Comparison of ENCODE assay signal across 16 mouse cellular contexts in the genomic region with DNA sequence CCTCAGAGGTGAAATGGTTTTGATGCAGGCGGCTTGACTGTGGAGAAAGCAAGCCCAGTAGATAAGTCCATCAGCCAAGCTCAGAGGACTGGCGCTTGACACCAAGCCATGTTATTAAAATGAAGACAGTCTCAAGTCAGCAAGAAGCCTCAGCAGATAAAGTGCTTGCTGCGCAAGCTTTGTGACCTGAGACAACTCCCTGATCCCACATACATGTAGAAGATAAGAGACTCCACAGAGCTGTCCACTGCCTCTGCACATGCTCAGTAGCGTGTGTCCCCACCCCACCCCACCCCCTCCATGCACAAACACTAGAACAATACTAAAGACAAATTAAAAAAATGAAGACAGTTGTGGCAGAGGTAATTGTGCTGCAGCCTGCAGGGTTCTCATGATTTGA. TPM values are rescaled to one million over a fixed set of nuclear protein-coding genes. Genes with fewer than 3 reads are reported as not detected.
DNase-seq lines count a peak whose midpoint lies in the region; ATAC-seq and TF ChIP-seq lines count a peak whose summit lies in the region.
"Had no signal": no experiment of that assay in that cellular context is flagged by ENCODE, and none has a peak within 500 bp of the region (broad histone marks: within the 10 kb centered on the region; RNA-seq: fewer than 3 reads in every experiment).

No protein-coding gene starts in this region.

- TF ChIP-seq EP300 in lung, postnatal 0 days (IDR thresholded peaks at IDR 0.05): no peak

- no peak overlapping the region for H3K4me2 ChIP-seq in hindbrain, embryonic 11.5 days (replicated peaks; ENCODE audit: low read depth, low read length)
- H3K4me2 ChIP-seq in hindbrain, postnatal 0 days (ENCODE audit: low read depth, low read length): no peak overlapping the region
- H3K4me2 ChIP-seq in midbrain, embryonic 14.5 days (ENCODE audit: low read length): no peak overlapping the region
- no peak overlapping the region for H3K4me2 ChIP-seq in midbrain, embryonic 11.5 days
- H3K4me2 ChIP-seq in liver, embryonic 15.5 days: peak overlapping the region; percentile 35
- H3K4me2 ChIP-seq in lung, postnatal 0 days (replicated peaks; ENCODE audit: low read depth, low read length): no peak overlapping the region

- H3K27ac ChIP-seq in hindbrain, embryonic 11.5 days (ENCODE audit: low read depth, low read length): peak overlapping the region; percentile 56
- no peak overlapping the region for H3K27ac ChIP-seq in hindbrain, postnatal 0 days
- peak overlapping the region; percentile 28; the same call in 1 of the 2 replicates for H3K27ac ChIP-seq in midbrain, embryonic 14.5 days (replicated peaks; ENCODE audit: low read depth, low read length)
- H3K27ac ChIP-seq in midbrain, embryonic 11.5 days (ENCODE audit: low read depth, low read length): no peak overlapping the region; the same call in 1 of the 2 replicates
- H3K27ac ChIP-seq in liver, embryonic 15.5 days (replicated peaks): peak overlapping the region; percentile 64
- no peak overlapping the region for H3K27ac ChIP-seq in lung, postnatal 0 days (ENCODE audit: low read length)
- H3K27ac ChIP-seq in embryonic facial prominence, embryonic 10.5 days (replicated peaks): no peak overlapping the region

- H3K4me3 ChIP-seq in hindbrain, embryonic 11.5 days (ENCODE audit: low read depth, low read length): no peak overlapping the region
- no peak overlapping the region for H3K4me3 ChIP-seq in hindbrain, postnatal 0 days (ENCODE audit: low read length)
- H3K4me3 ChIP-seq in midbrain, embryonic 14.5 days (replicated peaks; ENCODE audit: low read depth, low read length): no peak overlapping the region
- H3K4me3 ChIP-seq in midbrain, embryonic 11.5 days (ENCODE audit: low read depth, low read length): no peak overlapping the region
- H3K4me3 ChIP-seq in liver, embryonic 15.5 days (replicated peaks): no peak overlapping the region
- no peak overlapping the region for H3K4me3 ChIP-seq in lung, postnatal 0 days (ENCODE audit: low read depth, low read length)
- no peak overlapping the region for H3K4me3 ChIP-seq in embryonic facial prominence, embryonic 10.5 days
- H3K4me3 ChIP-seq: erythroblast, embryonic 14.5 days; myocyte had no signal

- H3K27me3 ChIP-seq in hindbrain, embryonic 11.5 days (ENCODE audit: control insufficient read depth, insufficient read depth, low read length): no peaks in the 10 kb centered on the region; the same call in 1 of the 2 replicates
- no peaks in the 10 kb centered on the region for H3K27me3 ChIP-seq in hindbrain, postnatal 0 days (ENCODE audit: insufficient read depth, low read length)
- no peaks in the 10 kb centered on the region for H3K27me3 ChIP-seq in midbrain, embryonic 14.5 days (ENCODE audit: control insufficient read depth, insufficient read depth, low read length)
- H3K27me3 ChIP-seq in midbrain, embryonic 11.5 days (ENCODE audit: control insufficient read depth, insufficient read depth, low read length): no peaks in the 10 kb centered on the region
- H3K27me3 ChIP-seq in liver, embryonic 15.5 days: no peaks in the 10 kb centered on the region
- H3K27me3 ChIP-seq in lung, postnatal 0 days (replicated peaks; ENCODE audit: insufficient read depth, low read length): no peaks in the 10 kb centered on the region
- peaks cover 6% of the 10 kb centered on the region; the same call in 1 of the 2 replicates for H3K27me3 ChIP-seq in embryonic facial prominence, embryonic 10.5 days (replicated peaks; ENCODE audit: low read depth, poor library complexity, severe bottlenecking)

- H3K9me3 ChIP-seq in hindbrain, embryonic 11.5 days (ENCODE audit: control insufficient read depth, low read length): no peaks in the 10 kb centered on the region
- no peaks in the 10 kb centered on the region for H3K9me3 ChIP-seq in hindbrain, postnatal 0 days (ENCODE audit: low read length)
- no peaks in the 10 kb centered on the region for H3K9me3 ChIP-seq in midbrain, embryonic 14.5 days (ENCODE audit: control insufficient read depth, low read length)
- H3K9me3 ChIP-seq in midbrain, embryonic 11.5 days (ENCODE audit: control insufficient read depth, low read length): no peaks in the 10 kb centered on the region
- H3K9me3 ChIP-seq in liver, embryonic 15.5 days (replicated peaks): no peaks in the 10 kb centered on the region
- H3K9me3 ChIP-seq in lung, postnatal 0 days (ENCODE audit: low read length): no peaks in the 10 kb centered on the region
- H3K9me3 ChIP-seq in embryonic facial prominence, embryonic 10.5 days: no peaks in the 10 kb centered on the region; the same call in 1 of the 2 replicates

- no peaks in the 10 kb centered on the region for H3K36me3 ChIP-seq in hindbrain, embryonic 11.5 days (ENCODE audit: control insufficient read depth, insufficient read depth, low read length)
- no peaks in the 10 kb centered on the region for H3K36me3 ChIP-seq in hindbrain, postnatal 0 days (ENCODE audit: insufficient read depth, low read length)
- H3K36me3 ChIP-seq in midbrain, embryonic 14.5 days (ENCODE audit: control insufficient read depth, insufficient read depth, low read length): no peaks in the 10 kb centered on the region
- no peaks in the 10 kb centered on the region for H3K36me3 ChIP-seq in midbrain, embryonic 11.5 days (ENCODE audit: control insufficient read depth, insufficient read depth, low read length)
- no peaks in the 10 kb centered on the region for H3K36me3 ChIP-seq in liver, embryonic 15.5 days (replicated peaks)
- no peaks in the 10 kb centered on the region for H3K36me3 ChIP-seq in lung, postnatal 0 days (ENCODE audit: insufficient read depth, low read length)
- H3K36me3 ChIP-seq in embryonic facial prominence, embryonic 10.5 days (replicated peaks): no peaks in the 10 kb centered on the region

- no peak for TF ChIP-seq CTCF in hindbrain, postnatal 0 days (IDR thresholded peaks at IDR 0.05; ENCODE audit: low read depth)
- no peak for TF ChIP-seq CTCF in lung, postnatal 0 days (IDR thresholded peaks at IDR 0.05)

- peaks cover 3% of the 10 kb centered on the region; the same call in 1 of the 2 replicates for H3K4me1 ChIP-seq in hindbrain, embryonic 11.5 days (replicated peaks; ENCODE audit: control insufficient read depth, insufficient read depth, low read length)
- peaks cover 5% of the 10 kb centered on the region; the same call in 1 of the 2 replicates for H3K4me1 ChIP-seq in hindbrain, postnatal 0 days (ENCODE audit: insufficient read depth, low read length)
- H3K4me1 ChIP-seq in midbrain, embryonic 14.5 days (ENCODE audit: control insufficient read depth, insufficient read depth, low read length): peaks cover 14% of the 10 kb centered on the region
- peaks cover 11% of the 10 kb centered on the region for H3K4me1 ChIP-seq in midbrain, embryonic 11.5 days (ENCODE audit: control insufficient read depth, insufficient read depth, low read length)
- H3K4me1 ChIP-seq in liver, embryonic 15.5 days (replicated peaks): peaks cover 32% of the 10 kb centered on the region
- H3K4me1 ChIP-seq in lung, postnatal 0 days (ENCODE audit: insufficient read depth, low read depth, low read length): 0 out of 2 replicates have a peak, but pooled peaks cover 5% of the 10 kb centered on the region
- H3K4me1 ChIP-seq in embryonic facial prominence, embryonic 10.5 days: peaks cover 5% of the 10 kb centered on the region

- no peak overlapping the region for H3K9ac ChIP-seq in hindbrain, embryonic 11.5 days (ENCODE audit: low read depth, low read length)
- H3K9ac ChIP-seq in hindbrain, postnatal 0 days (replicated peaks; ENCODE audit: low read length): no peak overlapping the region
- H3K9ac ChIP-seq in midbrain, embryonic 14.5 days (replicated peaks; ENCODE audit: low read length): no peak overlapping the region
- H3K9ac ChIP-seq in midbrain, embryonic 11.5 days (ENCODE audit: low read length): no peak overlapping the region
- H3K9ac ChIP-seq in liver, embryonic 15.5 days: no peak overlapping the region
- H3K9ac ChIP-seq in lung, postnatal 0 days (replicated peaks; ENCODE audit: low read depth): no peak overlapping the region

- ATAC-seq in hindbrain, embryonic 11.5 days (ENCODE audit: low FRiP score): 0 out of 2 replicates have a peak, but pooled peaks have one; percentile 1
- no peak for ATAC-seq in hindbrain, postnatal 0 days
- ATAC-seq in midbrain, embryonic 14.5 days (ENCODE audit: low FRiP score, low TSS enrichment): no peak
- ATAC-seq in midbrain, embryonic 11.5 days (ENCODE audit: low FRiP score): no peak
- ATAC-seq in liver, embryonic 15.5 days (ENCODE audit: insufficient read depth): peak; percentile 68
- no peak for ATAC-seq in lung, postnatal 0 days
- ATAC-seq: inflammation-experienced regulatory T-cells, adult 6 months had no signal

- 83% methylated on average over 4 of the region's 4 CpGs for WGBS in hindbrain, embryonic 11.5 days
- WGBS in hindbrain, postnatal 0 days: 63% methylated on average over 4 of the region's 4 CpGs
- WGBS in midbrain, embryonic 14.5 days: 62% methylated on average over 4 of the region's 4 CpGs
- 84% methylated on average over 4 of the region's 4 CpGs for WGBS in midbrain, embryonic 11.5 days
- 28% methylated on average over 4 of the region's 4 CpGs for WGBS in liver, embryonic 15.5 days (ENCODE audit: insufficient replicate concordance)
- 80% methylated on average over 4 of the region's 4 CpGs for WGBS in lung, postnatal 0 days
- 83% methylated on average over 4 of the region's 4 CpGs for WGBS in embryonic facial prominence, embryonic 10.5 days

- no peak for DNase-seq in hindbrain, embryonic 11.5 days (ENCODE audit: low spot score)
- no peak for DNase-seq in hindbrain, postnatal 0 days (ENCODE audit: low spot score)
- no peak for DNase-seq in midbrain, embryonic 14.5 days
- DNase-seq in midbrain, embryonic 11.5 days (ENCODE audit: low spot score, missing footprints): no peak
- no peak for DNase-seq in lung, postnatal 0 days (ENCODE audit: low spot score)
- DNase-seq in right cerebral cortex, postnatal 4 days: no peak
- no peak for DNase-seq in embryonic facial prominence, embryonic 10.5 days (ENCODE audit: low spot score)
- DNase-seq: cerebellum, adult 2 months; embryo, embryonic 11 days; layer of hippocampus, postnatal 36 days; lung, postnatal 14 days; right cerebral cortex, postnatal 25 days had no signal

RNA-seq across cellular contexts. Expression of a gene that starts 12.4 kb away (rescaled TPM):
- 6.6 and 8.8 TPM in 2 replicates for polyA plus RNA-seq in hindbrain, embryonic 11.5 days (2014; fragmentation: Nextera tagmentation; extraction: Ambion mirVana)
- 27.7 and 31.1 TPM in 2 replicates for total RNA-seq in hindbrain, postnatal 0 days (2014; rRNA removed)
- 22.3 and 22.4 TPM in 2 replicates for polyA plus RNA-seq in hindbrain, postnatal 0 days (2015; fragmentation: Nextera tagmentation; extraction: Ambion mirVana)
- 9.3 and 19.2 TPM in 2 replicates for polyA plus RNA-seq in midbrain, embryonic 14.5 days (2014; fragmentation: Nextera tagmentation; extraction: Ambion mirVana)
- polyA plus RNA-seq in midbrain, embryonic 11.5 days (2014; fragmentation: Nextera tagmentation; extraction: Ambion mirVana): 8.7 and 11.0 TPM in 2 replicates
- polyA plus RNA-seq in liver, embryonic 15.5 days (2015; fragmentation: Nextera tagmentation; extraction: Ambion mirVana): 5.8 and 6.8 TPM in 2 replicates
- 46.6 and 47.9 TPM in 2 replicates for polyA plus RNA-seq in lung, postnatal 0 days (2015; fragmentation: Nextera tagmentation; extraction: Ambion mirVana)
- 4.5 and 5.7 TPM in 2 replicates for polyA plus RNA-seq in embryonic facial prominence, embryonic 10.5 days (2016; fragmentation: Nextera tagmentation; extraction: Ambion mirVana)

RNA-seq across cellular contexts. Expression of a gene that starts 51.7 kb away (rescaled TPM):
- polyA plus RNA-seq in hindbrain, embryonic 11.5 days (2014; fragmentation: Nextera tagmentation; extraction: Ambion mirVana): 6.0 and 7.5 TPM in 2 replicates
- 10.5 and 11.5 TPM in 2 replicates for total RNA-seq in hindbrain, postnatal 0 days (2014; rRNA removed)
- 8.6 and 9.2 TPM in 2 replicates for polyA plus RNA-seq in hindbrain, postnatal 0 days (2015; fragmentation: Nextera tagmentation; extraction: Ambion mirVana)
- polyA plus RNA-seq in midbrain, embryonic 14.5 days (2014; fragmentation: Nextera tagmentation; extraction: Ambion mirVana): 8.5 and 9.9 TPM in 2 replicates
- 5.1 and 6.8 TPM in 2 replicates for polyA plus RNA-seq in midbrain, embryonic 11.5 days (2014; fragmentation: Nextera tagmentation; extraction: Ambion mirVana)
- 2.4 and 2.5 TPM in 2 replicates for polyA plus RNA-seq in liver, embryonic 15.5 days (2015; fragmentation: Nextera tagmentation; extraction: Ambion mirVana)
- 5.2 TPM in 2 replicates for polyA plus RNA-seq in lung, postnatal 0 days (2015; fragmentation: Nextera tagmentation; extraction: Ambion mirVana)
- polyA plus RNA-seq in embryonic facial prominence, embryonic 10.5 days (2016; fragmentation: Nextera tagmentation; extraction: Ambion mirVana): 12.3 and 13.8 TPM in 2 replicates

RNA-seq across cellular contexts. Expression of a gene that starts 51.8 kb away (rescaled TPM):
- 124 and 133 TPM in 2 replicates for polyA plus RNA-seq in hindbrain, embryonic 11.5 days (2014; fragmentation: Nextera tagmentation; extraction: Ambion mirVana)
- 62.2 and 65.7 TPM in 2 replicates for total RNA-seq in hindbrain, postnatal 0 days (2014; rRNA removed)
- polyA plus RNA-seq in hindbrain, postnatal 0 days (2015; fragmentation: Nextera tagmentation; extraction: Ambion mirVana): 93.8 and 105 TPM in 2 replicates
- polyA plus RNA-seq in midbrain, embryonic 14.5 days (2014; fragmentation: Nextera tagmentation; extraction: Ambion mirVana): 96.2 and 119 TPM in 2 replicates
- 125 and 131 TPM in 2 replicates for polyA plus RNA-seq in midbrain, embryonic 11.5 days (2014; fragmentation: Nextera tagmentation; extraction: Ambion mirVana)
- polyA plus RNA-seq in liver, embryonic 15.5 days (2015; fragmentation: Nextera tagmentation; extraction: Ambion mirVana): 47.8 and 52.7 TPM in 2 replicates
- 63.2 and 72.7 TPM in 2 replicates for polyA plus RNA-seq in lung, postnatal 0 days (2015; fragmentation: Nextera tagmentation; extraction: Ambion mirVana)
- polyA plus RNA-seq in embryonic facial prominence, embryonic 10.5 days (2016; fragmentation: Nextera tagmentation; extraction: Ambion mirVana): 143 and 148 TPM in 2 replicates

RNA-seq across cellular contexts. Expression of a gene that starts 54.1 kb away (rescaled TPM):
- 0.36 and 0.38 TPM in 2 replicates for polyA plus RNA-seq in hindbrain, embryonic 11.5 days (2014; fragmentation: Nextera tagmentation; extraction: Ambion mirVana)
- 1.3 and 1.5 TPM in 2 replicates for total RNA-seq in hindbrain, postnatal 0 days (2014; rRNA removed)
- 0.97 and 1.1 TPM in 2 replicates for polyA plus RNA-seq in hindbrain, postnatal 0 days (2015; fragmentation: Nextera tagmentation; extraction: Ambion mirVana)
- polyA plus RNA-seq in midbrain, embryonic 14.5 days (2014; fragmentation: Nextera tagmentation; extraction: Ambion mirVana): 0.37 and 0.53 TPM in 2 replicates
- 0.17 and 0.23 TPM in 2 replicates for polyA plus RNA-seq in midbrain, embryonic 11.5 days (2014; fragmentation: Nextera tagmentation; extraction: Ambion mirVana)
- 0.26 and 0.39 TPM in 2 replicates for polyA plus RNA-seq in liver, embryonic 15.5 days (2015; fragmentation: Nextera tagmentation; extraction: Ambion mirVana)
- polyA plus RNA-seq in lung, postnatal 0 days (2015; fragmentation: Nextera tagmentation; extraction: Ambion mirVana): 0.52 and 0.68 TPM in 2 replicates
- polyA plus RNA-seq in embryonic facial prominence, embryonic 10.5 days (2016; fragmentation: Nextera tagmentation; extraction: Ambion mirVana): 0.30 and 0.49 TPM in 2 replicates
- polyA plus RNA-seq: inflammation-experienced regulatory T-cells, adult 6 months had no signal

Comparison
In these comparisons a context has a peak if more than half of its experiments do, and no peak if none do; other contexts are left out.
1. ATAC-seq: peak in hindbrain, embryonic 11.5 days (single experiment) and liver, embryonic 15.5 days (single experiment); none in hindbrain, postnatal 0 days (single experiment), midbrain, embryonic 14.5 days (single experiment), midbrain, embryonic 11.5 days (single experiment) and lung, postnatal 0 days (single experiment).
2. H3K27ac ChIP-seq: peak in hindbrain, embryonic 11.5 days (single experiment), midbrain, embryonic 14.5 days (single experiment) and liver, embryonic 15.5 days (single experiment); none in hindbrain, postnatal 0 days (single experiment), midbrain, embryonic 11.5 days (single experiment), lung, postnatal 0 days (single experiment) and embryonic facial prominence, embryonic 10.5 days (single experiment).